Mouse (Mus musculus): ENCODE results near the gene Gm14418.
"Not testable (repeated sequence)": the region's sequence is repeated elsewhere in the genome, so short reads cannot be mapped to it uniquely, and the experiment has no call there.

Gm14418 gene

GRCm38 (mm10) chr2:177398096-177398495, at the start of gene Gm14418:
TSS of gene Gm14418 (minus strand) at chr2:177398320.
- not testable (repeated sequence) for DNase-seq (ENCODE audit: low spot score)
